Mouse (Mus musculus): ENCODE measurements around the gene Tril.

Gene Tril

DNA sequence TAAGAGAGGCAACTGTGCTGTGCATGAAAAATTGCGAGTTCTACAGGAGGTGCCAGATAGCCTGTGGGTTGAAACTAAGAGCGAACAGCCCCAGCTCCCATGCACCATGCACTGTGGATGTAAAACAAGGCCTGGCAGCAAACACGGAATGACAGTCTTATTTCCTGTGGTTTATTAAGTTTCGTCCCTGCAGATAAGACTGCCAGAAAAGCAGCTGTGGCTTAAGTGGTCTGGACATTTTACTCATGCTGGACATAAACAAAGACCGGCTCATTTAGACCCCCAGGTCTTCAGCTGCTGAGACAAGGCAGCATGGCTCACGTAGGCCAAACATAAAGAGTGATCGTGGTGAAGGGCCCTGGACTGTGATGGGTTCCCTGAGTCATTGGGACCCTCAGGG lies 4.9 kb downstream of the Tril start:
- POLR2A ChIA-PET = interaction anchor here in 1 of 4 experiments (0.9 to 2.7 kb wide), 2 partner anchors 14 to 20 kb away, joined by 3 to 11 read pairs; no protein-coding TSS in a partner anchor
- CTCF ChIA-PET = no interaction called here

DNA sequence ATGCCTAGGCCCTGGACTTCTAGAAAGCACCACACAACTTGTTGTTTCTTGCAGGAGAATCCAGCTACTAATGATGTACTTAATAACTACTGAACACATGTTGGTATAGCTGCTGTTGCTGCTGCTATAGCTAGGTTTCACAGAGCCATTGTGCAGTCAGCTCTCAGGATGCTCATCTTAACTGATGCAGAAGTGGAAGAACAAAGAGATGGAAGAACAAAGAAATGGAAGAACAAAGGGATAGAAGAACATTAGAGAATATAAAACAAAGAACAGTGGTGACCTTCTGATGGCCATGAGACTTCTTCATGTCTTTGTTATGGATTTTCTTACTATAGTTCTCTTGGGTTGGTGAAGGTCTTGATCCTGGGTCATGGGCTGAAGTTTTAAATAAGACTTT lies 6.4 kb downstream of the Tril start:
- ChIA-PET CTCF (interaction anchor here in 1 of 4 experiments (0.6 kb wide), 1 partner anchor 31 kb away, joined by 5 read pairs; no protein-coding TSS in a partner anchor), POLR2A (interaction anchor here in 2 of 4 experiments (0.9 to 2.7 kb wide), 3 partner anchors 12 to 19 kb away, joined by 4 to 11 read pairs (median 6); no protein-coding TSS in a partner anchor)

DNA sequence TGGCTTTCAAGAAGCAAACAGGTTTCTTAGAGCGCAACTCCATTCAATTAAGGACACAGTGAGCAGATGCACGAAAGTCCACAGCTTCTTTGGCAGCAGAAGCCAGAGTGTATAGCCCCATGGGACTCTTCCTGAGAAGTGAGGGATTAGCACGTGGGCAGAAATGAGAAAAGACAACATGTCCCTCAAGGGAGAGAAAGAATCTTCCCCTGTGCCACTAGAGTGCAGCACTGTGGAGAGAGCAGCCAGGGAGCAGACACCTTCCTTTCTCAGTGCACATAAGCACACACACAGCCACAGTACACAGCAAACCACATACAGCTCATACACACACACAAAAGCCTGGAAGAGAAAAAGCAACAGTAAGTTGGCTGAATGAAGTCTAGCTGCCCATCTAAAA lies 8.4 kb downstream of the Tril start:
- ChIA-PET POLR2A (interaction anchor here in 2 of 4 experiments (1.1 to 1.9 kb wide), 2 partner anchors 17 to 33 kb away, joined by 3 to 6 read pairs; no protein-coding TSS in a partner anchor), CTCF (no interaction called here)

DNA sequence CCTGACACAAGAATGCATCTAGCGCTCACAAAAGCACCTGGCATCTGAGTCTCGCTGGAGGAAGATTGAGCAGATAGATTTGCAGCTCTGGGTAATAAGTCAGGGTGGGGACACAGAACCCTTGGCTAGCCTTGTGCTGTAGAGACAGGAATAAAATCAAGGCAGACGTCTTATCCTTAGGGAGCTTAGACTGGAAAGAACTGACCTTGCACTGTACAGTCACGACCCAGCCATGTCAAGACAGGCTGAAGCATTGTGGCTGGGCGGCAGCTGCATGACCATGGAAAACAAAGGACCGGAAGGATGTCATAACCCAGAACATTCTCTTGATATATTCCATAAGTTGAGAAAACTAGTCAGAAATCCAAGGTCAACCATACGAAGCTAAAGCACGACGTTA lies 11.8 kb downstream of the Tril start:
- ChIA-PET POLR2A (interaction anchor here in 2 of 4 experiments (0.7 to 1.5 kb wide), 4 partner anchors 8 to 13 kb away, joined by 3 read pairs; no protein-coding TSS in a partner anchor), CTCF (interaction anchor here in 1 of 4 experiments (1.1 kb wide), 1 partner anchor 14 kb away, joined by 4 read pairs; no protein-coding TSS in a partner anchor)

DNA sequence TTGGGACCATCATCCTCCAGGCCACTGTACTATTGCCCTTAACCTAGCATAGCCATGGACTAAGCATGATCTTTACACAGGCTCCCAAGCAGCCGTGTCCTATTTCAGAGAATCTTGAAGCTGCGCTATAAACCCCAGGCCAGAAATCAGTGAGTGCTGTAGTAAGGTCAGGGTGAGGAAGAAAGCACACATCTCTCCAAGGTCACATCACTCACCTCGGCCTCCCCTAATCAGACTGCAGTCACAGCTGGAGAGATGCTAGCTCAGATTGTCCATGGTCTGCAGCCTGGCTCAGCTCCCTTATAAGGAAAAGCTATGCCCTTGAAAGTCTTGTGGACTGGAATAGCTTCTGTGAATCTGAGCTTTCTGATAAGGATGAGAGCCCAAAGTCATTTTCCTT lies 13.4 kb downstream of the Tril start:
- ChIA-PET CTCF (interaction anchor here in 2 of 4 experiments (0.6 to 1.3 kb wide), 3 partner anchors 12 to 734 kb away, joined by 3 to 9 read pairs (median 5); no protein-coding TSS in a partner anchor), POLR2A (interaction anchor here in 2 of 4 experiments (0.7 to 1.6 kb wide), 3 partner anchors 11 to 68 kb away, joined by 3 to 6 read pairs (median 4); no protein-coding TSS in a partner anchor)

DNA sequence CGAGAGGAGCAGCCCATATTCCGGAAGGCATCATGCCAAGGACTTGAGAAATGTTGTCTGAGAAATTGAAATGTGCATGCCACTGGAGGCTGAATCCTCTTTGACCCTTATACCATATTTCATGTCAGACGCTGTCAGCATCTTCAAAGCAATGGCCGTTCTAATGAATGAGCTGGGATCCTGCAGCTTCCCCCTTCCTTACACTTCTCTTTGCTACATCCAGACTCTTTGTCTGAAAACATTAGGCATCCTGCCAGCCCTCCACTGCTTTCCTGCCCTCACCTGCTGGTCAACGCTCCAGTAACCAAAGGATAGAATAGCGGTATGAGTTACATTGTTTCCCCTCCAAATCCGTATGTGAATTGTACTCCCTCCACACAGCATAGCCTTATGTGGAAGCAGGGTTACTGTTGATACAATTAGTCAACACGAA lies 14.0 kb downstream of the Tril start:
- CTCF ChIA-PET = interaction anchor here in 2 of 4 experiments (1.2 to 1.3 kb wide), 2 partner anchors 12 to 13 kb away, joined by 3 to 5 read pairs; no protein-coding TSS in a partner anchor
- POLR2A ChIA-PET = interaction anchor here in 2 of 4 experiments (0.7 to 1.6 kb wide), 3 partner anchors 12 to 68 kb away, joined by 3 to 6 read pairs (median 4); no protein-coding TSS in a partner anchor

DNA sequence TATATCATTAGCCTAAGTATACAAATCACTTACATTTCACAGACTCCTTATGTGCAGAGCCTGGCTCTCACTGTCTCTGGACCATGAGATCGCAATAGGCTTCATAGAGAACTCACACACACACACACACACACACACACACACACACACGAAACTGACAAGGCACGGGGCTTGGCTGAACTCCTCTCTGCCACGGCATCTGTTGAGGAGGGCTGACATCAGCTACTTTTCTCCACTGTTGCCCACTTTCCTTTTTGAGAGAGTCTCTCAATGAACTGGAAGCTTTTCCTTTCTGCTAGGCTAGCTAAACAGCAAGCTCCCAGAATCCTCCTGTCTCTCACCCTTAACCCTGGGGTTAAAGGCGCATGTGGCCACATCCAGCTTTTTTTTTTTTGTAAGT lies 14.6 kb downstream of the Tril start:
- ChIA-PET POLR2A (interaction anchor here in 3 of 4 experiments (0.7 to 1.6 kb wide), 3 partner anchors 12 to 176 kb away, joined by 4 to 6 read pairs (median 4); no protein-coding TSS in a partner anchor), CTCF (interaction anchor here in 2 of 4 experiments (1.2 to 1.3 kb wide), 2 partner anchors 11 to 13 kb away, joined by 3 to 5 read pairs; no protein-coding TSS in a partner anchor)

DNA sequence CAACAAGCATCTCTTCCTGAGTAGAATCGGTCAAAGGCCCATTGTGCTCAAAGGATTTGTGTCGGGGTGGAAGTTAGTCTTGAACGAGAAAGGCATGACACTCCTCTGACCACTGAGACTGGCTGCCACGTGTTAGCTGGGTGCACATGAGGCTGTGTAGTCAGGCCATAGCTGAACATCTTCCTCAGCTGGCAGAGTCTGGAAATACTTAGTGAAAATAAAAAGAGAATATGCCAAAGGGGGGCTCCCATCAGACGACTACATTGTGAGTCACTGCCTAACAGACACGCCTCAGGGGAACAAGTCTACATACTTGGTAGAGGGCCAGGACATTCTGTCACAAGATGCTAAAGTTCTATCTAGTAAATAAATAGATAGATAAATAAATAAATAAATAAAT lies 16.5 kb downstream of the Tril start:
- ChIA-PET CTCF (no interaction called here), POLR2A (interaction anchor here in 1 of 4 experiments (0.9 kb wide), 1 partner anchor 15 kb away, joined by 3 read pairs; no protein-coding TSS in a partner anchor)

DNA sequence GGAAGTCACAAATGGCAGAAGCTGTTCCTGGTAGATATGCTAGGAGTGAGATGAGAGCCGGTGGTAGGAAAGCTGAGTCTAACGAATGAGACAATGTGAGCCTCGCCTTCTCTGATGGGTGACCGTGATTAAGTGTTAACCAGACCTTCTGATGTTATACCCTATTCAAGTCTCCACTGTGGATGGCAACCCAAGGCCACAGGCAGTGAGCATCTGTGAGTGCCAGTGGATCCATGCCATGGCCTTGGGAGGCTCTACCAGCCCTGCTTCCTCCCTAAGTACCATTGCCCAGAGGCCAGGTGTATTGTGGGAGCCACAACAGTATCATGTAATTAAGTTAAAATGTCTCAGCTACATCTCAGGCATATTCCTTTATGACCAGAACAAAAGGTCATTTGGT lies 17.1 kb downstream of the Tril start:
- CTCF ChIA-PET = interaction anchor here in 1 of 4 experiments (2.0 kb wide), 1 partner anchor 16 kb away, joined by 6 read pairs; no protein-coding TSS in a partner anchor
- POLR2A ChIA-PET = interaction anchor here in 2 of 4 experiments (0.8 to 0.9 kb wide), 2 partner anchors 9 to 16 kb away, joined by 3 to 4 read pairs; no protein-coding TSS in a partner anchor

DNA sequence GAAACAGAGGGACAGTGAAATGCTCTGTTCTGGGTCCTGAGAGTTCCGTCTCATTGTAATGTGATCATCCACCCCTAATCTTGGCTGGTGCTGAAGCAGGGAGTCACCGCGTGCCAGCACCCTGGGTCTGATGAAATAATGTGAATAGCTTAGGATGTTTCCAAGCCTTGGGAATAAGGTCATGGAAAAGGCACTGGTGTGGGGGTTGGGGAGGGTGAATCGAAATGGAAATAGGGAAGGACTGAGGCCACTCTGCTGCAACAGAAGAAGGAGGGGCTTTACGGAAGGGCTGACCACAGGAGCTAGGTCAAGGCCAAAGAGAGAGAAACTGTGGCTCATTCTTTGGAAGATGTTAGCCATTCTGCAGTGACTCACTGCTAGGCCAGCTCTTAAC lies 18.7 kb downstream of the Tril start:
- ChIA-PET CTCF (interaction anchor here (0.6 to 2.7 kb wide), 10 partner anchors 15 to 243 kb away, joined by 3 to 19 read pairs (median 4); no protein-coding TSS in a partner anchor), POLR2A (interaction anchor here in 3 of 4 experiments (0.6 to 2.1 kb wide), 8 partner anchors 12 to 884 kb away, joined by 3 to 11 read pairs (median 4); no protein-coding TSS in a partner anchor)

DNA sequence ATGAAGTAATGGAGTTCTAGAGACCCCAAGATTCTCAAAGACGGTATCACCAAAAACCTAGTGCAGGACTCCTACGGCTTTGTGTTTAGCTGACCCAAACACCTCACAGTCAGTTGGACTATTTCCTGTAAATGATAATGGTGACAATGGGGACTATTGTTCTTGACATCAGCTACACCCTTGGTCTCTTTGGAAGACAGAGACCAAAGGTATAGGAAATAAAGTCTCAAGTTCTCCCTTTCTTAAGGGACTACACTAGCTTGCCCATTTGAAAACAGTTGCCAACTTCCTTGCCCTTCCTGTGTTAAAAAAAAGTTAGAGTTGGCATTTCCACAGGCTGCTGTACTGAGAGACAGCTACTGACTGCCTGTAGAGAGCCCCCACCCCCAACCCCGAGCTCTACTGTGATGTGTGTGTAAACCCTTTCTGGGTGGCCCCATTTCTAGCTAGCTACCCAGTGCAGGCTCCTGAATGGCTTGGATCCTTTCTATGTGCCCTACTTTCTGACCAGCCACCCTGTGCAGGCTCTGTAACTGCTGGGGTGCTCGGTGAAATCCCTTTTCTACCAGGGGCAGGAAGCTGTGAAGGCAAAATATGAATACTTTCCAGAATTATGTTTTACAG lies 19.2 kb downstream of the Tril start:
- POLR2A ChIA-PET = interaction anchor here in 3 of 4 experiments (0.9 to 2.1 kb wide), 8 partner anchors 7 to 106 kb away, joined by 3 to 11 read pairs (median 4); no protein-coding TSS in a partner anchor
- CTCF ChIA-PET = interaction anchor here (0.6 to 2.7 kb wide), 11 partner anchors 16 to 243 kb away, joined by 3 to 19 read pairs (median 4); no protein-coding TSS in a partner anchor

DNA sequence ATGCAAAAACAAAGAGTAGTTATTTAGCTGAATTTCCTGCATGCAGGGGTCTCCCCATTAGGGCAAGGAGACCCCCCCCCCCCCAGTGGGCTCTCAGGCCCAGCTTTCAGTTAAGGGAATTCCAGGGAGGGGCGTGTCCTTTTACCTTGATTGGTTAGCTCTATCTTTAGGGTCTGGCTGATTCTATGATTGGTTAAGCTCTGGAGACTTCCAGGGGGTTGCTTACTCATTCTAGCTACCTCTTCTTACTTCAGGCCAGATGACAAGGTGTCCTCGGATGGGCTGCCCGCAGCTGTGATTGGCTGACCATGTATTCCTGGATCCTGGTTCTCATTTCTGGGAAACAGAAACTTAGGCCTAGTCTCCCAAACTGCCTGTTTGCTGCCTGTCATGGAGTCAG lies 21.8 kb downstream of the Tril start:
- ChIA-PET CTCF (interaction anchor here in 3 of 4 experiments (0.6 to 1.5 kb wide), 4 partner anchors 20 to 561 kb away, joined by 3 to 5 read pairs (median 4); no protein-coding TSS in a partner anchor), POLR2A (interaction anchor here in 3 of 4 experiments (0.6 to 1.4 kb wide), 3 partner anchors 20 to 1767 kb away, joined by 4 read pairs; no protein-coding TSS in a partner anchor)

DNA sequence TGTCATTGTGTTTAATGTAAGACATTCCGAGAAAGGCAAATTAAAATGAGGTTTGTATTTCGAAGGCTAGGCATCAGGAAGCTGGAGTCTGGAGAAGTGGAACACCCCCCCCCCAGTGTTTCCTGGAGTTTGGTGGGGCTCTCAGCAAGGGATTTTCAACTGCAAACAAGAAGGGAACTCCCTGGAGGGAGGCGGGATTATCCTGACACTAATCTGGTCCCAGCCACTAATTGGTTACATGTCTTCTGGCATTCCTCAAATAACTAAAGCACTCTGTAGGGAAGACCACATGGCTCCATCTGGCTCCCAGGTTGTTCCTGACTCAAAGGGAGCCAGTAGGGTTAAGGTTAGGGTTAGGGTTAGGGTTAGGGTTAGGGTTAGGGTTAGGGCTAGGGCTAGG lies 23.8 kb downstream of the Tril start:
- ChIA-PET CTCF (no interaction called here), POLR2A (interaction anchor here in 1 of 4 experiments (1.3 kb wide), 1 partner anchor 368 kb away, joined by 4 read pairs; no protein-coding TSS in a partner anchor)

DNA sequence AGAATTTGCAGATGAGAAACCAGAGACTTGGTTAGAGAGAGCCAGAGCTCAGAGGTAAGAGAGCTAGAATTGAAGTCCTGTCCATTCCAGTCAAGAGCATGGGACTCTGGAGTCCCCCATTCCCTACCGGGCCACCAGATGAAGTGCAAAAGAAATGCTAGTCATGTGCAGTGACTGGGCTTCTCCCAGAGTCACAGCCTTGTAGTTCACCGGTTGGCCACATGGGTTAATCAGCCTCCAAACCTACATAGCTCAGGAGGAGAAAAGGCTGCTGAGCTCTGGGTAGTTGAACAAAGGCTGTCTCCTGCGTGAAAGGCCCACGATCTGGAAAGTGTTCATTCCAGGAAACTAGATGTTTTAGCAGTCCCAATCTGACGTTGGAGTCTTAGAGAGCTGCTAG lies 24.8 kb downstream of the Tril start:
- ChIA-PET CTCF (interaction anchor here (0.5 to 3.2 kb wide), 31 partner anchors 12 to 1198 kb away, joined by 3 to 57 read pairs (median 6); partner anchors contain the start of gene Tril (in 1 of the 4)), POLR2A (interaction anchor here in 3 of 4 experiments (0.6 to 1.7 kb wide), 11 partner anchors 13 to 788 kb away, joined by 3 to 6 read pairs (median 4); partner anchors contain the start of gene Tril (in 1 of the 3))

DNA sequence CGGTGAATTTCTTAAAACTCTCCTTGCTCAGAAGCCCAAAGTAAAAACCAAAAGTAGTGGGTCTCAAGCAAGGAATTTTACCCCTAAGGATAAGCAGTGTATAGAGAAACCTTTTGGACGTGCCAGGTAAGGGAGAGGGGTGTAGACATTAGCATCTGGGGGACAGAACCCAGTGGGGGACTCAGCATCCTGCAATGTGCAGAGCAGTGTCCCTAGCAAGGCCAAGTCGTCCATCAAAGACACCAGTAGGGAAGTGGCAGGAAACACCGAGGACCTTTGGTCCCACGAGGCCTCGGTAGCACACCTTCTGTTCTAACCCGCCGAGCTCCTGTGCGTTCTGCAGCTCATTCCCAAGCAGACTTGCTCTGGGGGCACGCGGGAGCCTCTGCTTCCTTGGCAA lies 25.6 kb downstream of the Tril start:
- POLR2A ChIA-PET = interaction anchor here (0.6 to 1.7 kb wide), 11 partner anchors 18 to 178 kb away, joined by 3 to 6 read pairs (median 3); partner anchors contain the start of gene Tril (in 1 of the 4)

DNA sequence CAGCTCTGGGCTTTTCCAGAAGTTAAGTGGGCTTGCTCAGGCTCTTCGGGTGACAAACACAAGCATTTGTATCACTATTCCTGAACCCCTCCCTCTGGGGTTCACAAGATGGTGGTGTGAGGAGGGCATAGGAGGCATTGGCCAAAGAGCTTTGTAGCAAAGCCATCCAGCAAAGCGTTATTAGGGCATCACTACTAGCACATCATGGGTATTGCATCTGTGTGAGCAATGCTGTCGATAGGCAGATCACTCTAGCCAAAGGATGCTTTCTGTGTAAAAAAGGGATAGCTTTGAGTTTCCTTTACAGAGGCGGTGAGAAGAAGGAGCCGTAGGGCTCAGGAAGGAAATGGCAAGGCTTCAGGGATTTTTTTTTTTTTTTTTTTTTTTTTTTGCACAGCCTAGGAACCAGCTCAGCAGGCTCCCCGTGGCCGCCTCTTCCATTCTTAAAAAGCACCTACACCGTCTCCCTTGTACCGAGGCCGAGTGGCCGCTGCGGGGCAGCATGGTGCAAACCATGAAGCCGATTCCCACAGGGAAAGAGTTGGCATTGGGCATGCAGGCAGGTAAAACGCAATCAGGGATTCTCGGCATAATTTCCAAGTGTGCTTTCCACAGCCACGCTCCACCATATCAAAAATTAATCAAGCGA lies 26.2 kb downstream of the Tril start:
- ChIA-PET POLR2A (interaction anchor here (0.6 to 1.7 kb wide), 11 partner anchors 9 to 179 kb away, joined by 3 to 6 read pairs (median 3); partner anchors contain the start of gene Tril (in 1 of the 4)), CTCF (interaction anchor here (0.6 to 3.2 kb wide), 46 partner anchors 10 to 1554 kb away, joined by 3 to 57 read pairs (median 4); partner anchors contain the start of genes Tril (in 2 of the 4) and Hoxa10 (in 1 of the 4))

More for the DNA sequence above, 25.6 kb downstream of the Tril start:
- CTCF ChIA-PET = interaction anchor here (0.5 to 3.2 kb wide), 45 partner anchors 11 to 1680 kb away, joined by 3 to 57 read pairs (median 4); partner anchors contain the start of genes Tril (in 2 of the 4) and Hoxa10 (in 1 of the 4)

DNA sequence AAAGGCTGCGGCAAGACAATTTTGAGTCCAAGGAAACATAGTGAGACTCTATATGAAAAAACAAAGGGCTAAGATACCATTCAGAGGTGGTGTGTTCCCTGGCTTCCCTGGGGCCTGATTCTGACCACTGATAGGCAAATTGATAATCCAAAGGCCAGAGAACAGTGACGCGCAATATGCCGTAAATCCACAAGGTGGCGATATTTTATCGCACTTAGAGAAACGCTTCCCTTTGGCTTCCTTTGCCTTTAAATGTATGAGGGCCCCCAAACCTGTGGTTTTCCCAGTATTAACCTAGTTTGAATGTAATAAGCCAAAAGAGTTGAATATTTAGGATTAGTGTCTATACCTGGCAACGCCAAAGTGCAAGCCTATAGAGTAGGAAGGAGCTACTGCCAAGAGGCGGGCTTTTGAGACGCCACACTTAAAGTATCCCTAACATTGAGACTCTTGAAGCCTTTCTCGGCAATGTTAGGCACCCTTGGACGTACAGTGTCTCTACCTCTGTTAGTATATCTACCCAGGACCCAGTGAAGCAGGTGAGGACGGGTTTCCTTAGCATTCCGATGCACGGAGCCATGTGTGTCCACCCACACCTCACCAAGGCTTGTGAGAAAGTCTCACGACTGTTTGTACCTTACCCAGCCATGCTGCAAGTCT lies 37.6 kb downstream of the Tril start:
- POLR2A ChIA-PET = interaction anchor here in 2 of 4 experiments (0.6 to 1.5 kb wide), 3 partner anchors 176 to 233 kb away, joined by 3 to 4 read pairs (median 3); no protein-coding TSS in a partner anchor
- CTCF ChIA-PET = interaction anchor here (0.6 to 3.1 kb wide), 20 partner anchors 11 to 446 kb away, joined by 3 to 14 read pairs (median 4); partner anchors contain the start of gene Tril (in 1 of the 4)
